Mouse (Mus musculus) forebrain, embryonic 12.5 days (tissue): ENCODE data around the gene Ppm1h. TPM values are rescaled to one million over a fixed set of nuclear protein-coding genes. Genes with fewer than 3 reads are reported as not detected.
A peak's percentile ranks its signal among the peaks of the same experiment; 100 is the strongest.

Source experiments
- ATAC-seq: fragments of 200-750 bp; cut with Nextera tagmentation; 2 replicates; pipeline ENCODE4 v1.8.0; 2017; ENCODE audit warnings: moderate TSS enrichment; ENCODE audit not compliant: low FRiP score
- H3K27ac ChIP-seq: fragments of 300-500 bp; sonication (generic); 2 replicates; pipeline ENCODE4 v1.5.1; 2016; ENCODE audit warnings: mild to moderate bottlenecking
- H3K27me3 ChIP-seq: fragments of 300-500 bp; sonication (generic); 2 replicates; pipeline ENCODE4 v1.6.1; 2016; ENCODE audit warnings: mild to moderate bottlenecking
- H3K36me3 ChIP-seq: fragments of 300-500 bp; sonication (generic); replicated peaks from 2 replicates; pipeline ENCODE4 v1.6.1; 2016; ENCODE audit warnings: mild to moderate bottlenecking
- H3K4me1 ChIP-seq: fragments of 300-500 bp; sonication (generic); 2 replicates; pipeline ENCODE4 v1.6.1; 2016
- H3K4me2 ChIP-seq: fragments of 300-500 bp; sonication (generic); 2 replicates; pipeline ENCODE4 v1.6.1; 2016; ENCODE audit warnings: mild to moderate bottlenecking, moderate library complexity
- H3K4me3 ChIP-seq: fragments of 300-500 bp; sonication (generic); replicated peaks from 2 replicates; pipeline ENCODE4 v1.5.1; 2016; ENCODE audit warnings: mild to moderate bottlenecking
- H3K9ac ChIP-seq: fragments of 300-500 bp; sonication (generic); 2 replicates; pipeline ENCODE4 v1.6.1; 2016; ENCODE audit warnings: mild to moderate bottlenecking
- H3K9me3 ChIP-seq: fragments of 300-500 bp; sonication (generic); 2 replicates; pipeline ENCODE4 v1.6.1; 2016
- WGBS: fragments of 180-500 bp; shearing (Covaris S2); methylation state at CpG from one replicate; pipeline ENCODE4 v1.1.7; 2016; 5-methylcytosine and 5-hydroxymethylcytosine counted together
- polyA plus RNA-seq: library from polyadenylated mRNA; unstranded; fragments of >200 nt; fragmentation: Nextera tagmentation; extraction: Ambion mirVana; gene quantifications from 2 replicates; pipeline ENCODE4 v1.2.1, GENCODE M21; 2016

Ppm1h gene
- polyA plus RNA-seq, 1 experiment from 2014 or later: 5.1 TPM

DNA sequence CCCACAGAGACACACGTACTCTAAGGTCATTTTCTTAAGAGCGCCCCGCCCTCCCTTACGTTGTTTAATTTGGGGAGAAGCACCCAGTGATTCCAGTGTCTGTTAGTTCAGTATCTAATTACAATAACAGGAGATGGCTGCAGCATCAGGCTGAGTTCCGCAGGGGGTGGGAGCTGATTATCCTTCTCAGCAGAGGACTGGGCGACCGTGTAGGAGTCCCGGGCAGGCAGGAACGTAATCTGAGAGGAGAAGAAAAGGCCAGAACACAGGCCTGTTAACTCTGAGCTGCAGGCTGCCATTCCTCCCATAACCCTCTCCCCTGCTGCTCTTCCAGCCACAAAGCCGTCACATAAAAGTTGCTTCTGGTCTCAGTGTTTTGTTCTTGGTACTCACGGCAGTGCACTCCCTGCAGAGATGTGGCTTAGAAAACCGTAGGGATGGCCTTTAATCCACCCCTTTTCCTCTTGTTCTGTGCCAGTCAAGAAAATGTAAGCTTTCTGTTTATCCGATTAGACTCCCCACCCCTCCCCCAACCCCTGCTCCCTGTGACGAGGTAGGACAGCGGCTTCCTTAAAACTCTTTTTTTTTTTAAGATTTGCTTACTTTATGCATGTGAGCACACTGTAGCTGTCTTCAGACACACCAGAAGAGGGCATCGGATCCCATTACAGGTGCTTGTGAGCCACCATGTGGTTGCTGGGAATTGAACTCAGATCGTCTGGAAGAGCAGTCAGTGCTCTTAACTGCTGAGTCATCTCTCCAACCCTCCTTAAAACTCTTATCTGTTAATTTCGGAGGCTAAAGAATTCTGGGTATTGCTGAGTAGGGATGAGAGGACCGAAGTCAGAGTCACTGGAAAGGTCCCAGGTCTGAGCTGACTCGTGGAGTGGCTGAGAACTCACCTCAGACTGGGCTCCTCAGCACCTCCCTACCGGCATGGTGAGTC, 113.7 kb downstream of the Ppm1h start:
- H3K4me2 ChIP-seq: peak overlapping the region; percentile 49
- H3K9me3 ChIP-seq: no peaks in the 10 kb centered on the region
- H3K36me3 ChIP-seq: no peaks in the 10 kb centered on the region
- H3K4me1 ChIP-seq: peaks cover 22% of the 10 kb centered on the region
- H3K27ac ChIP-seq: peak overlapping the region; percentile 69
- WGBS: 2% methylated on average over 21 of the region's 21 CpGs
- peaks cover 3% of the 10 kb centered on the region; the same call in 1 of the 2 replicates for H3K27me3 ChIP-seq
- peak overlapping the region; percentile 29; the same call in 1 of the 2 replicates for H3K9ac ChIP-seq
- peak overlapping the region; percentile 27 for H3K4me3 ChIP-seq
- peak; percentile 62 for ATAC-seq

DNA sequence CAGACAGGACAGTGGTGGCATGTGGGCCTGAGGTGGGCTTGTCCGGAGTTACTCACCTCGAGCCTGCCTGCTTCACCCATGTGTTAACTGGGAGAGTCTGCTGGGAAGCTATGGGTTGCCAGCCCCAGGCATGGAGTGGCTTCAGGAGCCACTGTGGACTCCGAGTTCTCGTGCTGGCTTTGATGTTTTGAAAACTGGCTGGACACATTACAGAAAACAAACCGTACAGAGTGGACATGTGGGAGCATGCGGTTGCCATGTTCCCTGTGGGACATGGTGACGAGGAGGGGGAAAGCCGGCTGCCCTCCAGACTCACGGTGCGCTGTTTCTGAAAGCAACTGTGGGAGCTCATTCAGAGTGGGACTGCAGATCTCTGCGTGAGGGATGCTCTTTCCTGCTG, 114.6 kb downstream of the Ppm1h start:
- Histone ChIP-seq H3K36me3 (no peaks in the 10 kb centered on the region), H3K9ac (no peak overlapping the region), H3K9me3 (no peaks in the 10 kb centered on the region), H3K4me1 (peaks cover 22% of the 10 kb centered on the region), H3K4me3 (no peak overlapping the region), H3K27ac (0 out of 2 replicates have a peak overlapping the region, but pooled peaks have one; percentile 27), H3K27me3 (peaks cover 3% of the 10 kb centered on the region; the same call in 1 of the 2 replicates), H3K4me2 (no peak overlapping the region)
- WGBS: 30% methylated on average over 11 of the region's 11 CpGs
- ATAC-seq: no peak

DNA sequence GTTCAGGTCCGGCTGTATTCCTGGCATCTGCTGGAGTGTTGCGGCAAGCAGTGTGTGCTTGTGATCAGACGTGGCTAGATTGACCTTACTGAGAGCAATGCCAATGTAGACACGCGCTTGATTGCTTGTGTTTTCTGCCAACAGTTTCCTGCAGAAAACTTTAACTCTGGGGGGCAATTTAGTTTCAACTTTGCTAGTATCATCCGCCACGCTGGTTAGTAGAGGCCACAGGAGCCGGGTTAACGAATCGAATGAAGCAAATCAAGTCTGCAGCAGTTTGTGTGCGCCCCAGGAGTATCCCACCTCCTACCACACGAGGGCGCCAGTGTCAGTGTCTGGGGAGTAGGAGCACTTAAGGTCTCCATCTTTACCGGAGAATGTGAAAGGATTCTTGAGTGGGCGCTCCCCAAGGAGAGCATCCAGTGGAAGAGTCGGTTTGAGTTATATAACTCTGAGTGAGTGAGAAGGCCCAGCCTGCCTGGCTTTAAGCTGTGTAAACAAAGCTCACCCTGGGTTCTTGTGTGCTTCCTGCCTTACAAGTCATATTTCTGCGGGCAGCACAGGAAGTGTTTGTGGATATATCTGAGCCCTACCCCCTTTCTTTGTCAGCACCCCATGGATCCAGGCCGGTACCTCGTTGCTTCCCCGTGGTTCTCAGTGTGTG, 115.8 kb downstream of the Ppm1h start:
- H3K9me3 ChIP-seq: no peaks in the 10 kb centered on the region
- peak; percentile 47 for ATAC-seq
- no peaks in the 10 kb centered on the region for H3K36me3 ChIP-seq
- H3K4me3 ChIP-seq: no peak overlapping the region
- no peak overlapping the region for H3K9ac ChIP-seq
- no peak overlapping the region; the same call in 1 of the 2 replicates for H3K27ac ChIP-seq
- WGBS: 30% methylated on average over 20 of the region's 20 CpGs
- peaks cover 21% of the 10 kb centered on the region for H3K4me1 ChIP-seq
- 0 out of 2 replicates have a peak overlapping the region, but pooled peaks have one; percentile 19 for H3K4me2 ChIP-seq
- H3K27me3 ChIP-seq: peaks cover 3% of the 10 kb centered on the region; the same call in 1 of the 2 replicates

DNA sequence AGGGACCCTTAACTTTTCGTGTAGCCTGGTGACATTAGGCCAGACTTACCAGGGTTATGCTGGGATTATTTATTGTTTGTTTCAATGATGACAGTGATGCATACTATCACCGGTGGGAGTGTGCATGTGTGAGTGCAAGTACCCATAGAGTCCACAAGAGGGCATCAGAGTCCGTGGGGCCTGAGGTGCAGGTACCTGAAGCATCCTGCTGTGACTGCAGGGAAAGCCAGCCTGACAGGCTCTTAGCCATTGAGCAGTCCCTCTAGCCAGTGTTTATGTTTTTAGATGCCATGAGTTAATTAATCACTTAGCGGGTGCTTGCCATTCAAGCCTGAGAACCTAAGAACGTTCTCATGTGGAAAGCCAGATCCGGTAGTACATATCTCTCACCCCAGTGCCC, 119.4 kb downstream of the Ppm1h start:
- Histone ChIP-seq H3K9me3 (no peaks in the 10 kb centered on the region), H3K27ac (no peak overlapping the region), H3K9ac (no peak overlapping the region), H3K36me3 (no peaks in the 10 kb centered on the region), H3K4me1 (peaks cover 4% of the 10 kb centered on the region; the same call in 1 of the 2 replicates), H3K4me2 (no peak overlapping the region), H3K4me3 (no peak overlapping the region), H3K27me3 (peaks cover 5% of the 10 kb centered on the region; the same call in 1 of the 2 replicates)
- ATAC-seq: no peak
- WGBS: 83% methylated on average over 6 of the region's 6 CpGs

DNA sequence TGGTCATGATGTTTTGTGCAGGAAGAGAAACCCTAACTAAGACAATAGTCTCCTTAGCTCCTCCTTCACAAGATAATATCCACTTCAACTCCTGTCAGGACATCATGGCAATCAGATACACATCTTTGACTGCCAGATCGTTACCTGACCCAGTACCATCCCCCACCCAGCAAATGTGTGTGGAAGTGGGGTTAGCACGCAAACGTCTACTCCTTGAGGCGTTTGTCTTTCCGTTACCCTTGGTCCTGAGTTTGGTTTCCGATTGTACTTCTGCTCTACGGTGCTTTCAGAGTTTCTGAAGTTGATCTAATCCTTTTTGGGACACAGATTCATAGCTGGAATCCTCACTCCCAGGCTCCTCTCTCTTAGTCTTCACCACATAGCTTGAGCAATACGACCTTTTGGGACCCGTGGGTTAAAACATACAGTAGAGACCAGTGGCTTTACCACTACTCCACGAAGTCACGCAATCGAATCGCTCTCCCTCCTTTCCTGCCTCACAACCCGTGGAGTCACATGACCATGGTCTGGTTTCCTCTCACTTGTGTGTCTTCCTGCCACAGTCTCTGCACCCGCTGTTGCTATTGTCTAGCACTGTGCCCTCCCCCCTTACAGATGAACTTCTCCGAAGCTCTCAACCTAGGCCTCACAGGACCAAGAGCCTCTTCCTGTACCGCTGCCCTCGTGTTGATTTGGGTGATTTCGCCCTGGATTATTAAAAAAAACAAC, 121.6 kb downstream of the Ppm1h start:
- H3K27me3 ChIP-seq: peaks cover 5% of the 10 kb centered on the region; the same call in 1 of the 2 replicates
- ATAC-seq: no peak
- H3K4me2 ChIP-seq: no peak overlapping the region
- 86% methylated on average over 19 of the region's 19 CpGs for WGBS
- no peaks in the 10 kb centered on the region for H3K36me3 ChIP-seq
- no peak overlapping the region for H3K9ac ChIP-seq
- no peak overlapping the region for H3K4me3 ChIP-seq
- H3K9me3 ChIP-seq: no peaks in the 10 kb centered on the region
- H3K27ac ChIP-seq: no peak overlapping the region
- H3K4me1 ChIP-seq: no peaks in the 10 kb centered on the region

DNA sequence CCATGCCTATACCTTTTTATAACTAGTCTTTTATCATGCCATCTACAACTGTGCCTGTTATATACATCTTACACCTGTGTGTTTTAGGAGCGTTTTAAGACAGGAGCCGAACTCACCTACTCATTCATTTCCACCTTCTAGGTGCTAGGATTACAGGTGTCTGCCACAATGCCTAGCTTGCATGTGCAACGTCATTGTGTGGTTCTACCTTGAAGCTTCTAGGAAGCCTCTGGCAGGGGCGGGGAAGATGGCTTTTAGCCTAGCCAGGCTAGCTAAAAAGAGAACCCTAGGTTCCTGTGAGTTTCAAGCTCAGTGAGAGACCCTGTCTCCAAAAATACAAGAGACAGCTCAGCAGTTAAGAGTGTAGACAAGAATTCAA, 122.2 kb downstream of the Ppm1h start:
- H3K27ac ChIP-seq: no peak overlapping the region
- WGBS: 91% methylated on average over 4 of the region's 4 CpGs
- no peak overlapping the region for H3K4me3 ChIP-seq
- peaks cover 5% of the 10 kb centered on the region; the same call in 1 of the 2 replicates for H3K27me3 ChIP-seq
- H3K9me3 ChIP-seq: no peaks in the 10 kb centered on the region
- no peak overlapping the region for H3K9ac ChIP-seq
- H3K36me3 ChIP-seq: no peaks in the 10 kb centered on the region
- H3K4me2 ChIP-seq: no peak overlapping the region
- no peaks in the 10 kb centered on the region for H3K4me1 ChIP-seq
- ATAC-seq: no peak

DNA sequence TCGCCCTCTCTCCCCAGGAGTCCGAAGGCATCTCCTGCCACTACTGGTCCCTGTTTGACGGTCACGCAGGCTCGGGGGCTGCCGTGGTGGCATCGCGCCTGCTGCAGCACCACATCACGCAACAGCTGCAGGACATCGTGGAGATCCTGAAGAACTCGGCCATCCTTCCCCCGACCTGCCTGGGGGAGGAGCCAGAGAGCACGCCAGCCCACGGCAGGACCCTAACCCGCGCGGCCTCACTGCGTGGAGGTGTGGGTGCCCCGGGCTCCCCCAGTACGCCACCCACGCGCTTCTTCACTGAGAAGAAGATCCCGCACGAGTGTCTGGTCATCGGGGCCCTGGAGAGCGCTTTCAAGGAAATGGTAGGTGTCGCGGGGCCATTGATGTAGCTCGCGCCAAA, 123.7 kb downstream of the Ppm1h start:
- no peak for ATAC-seq
- Histone ChIP-seq H3K4me3 (peak overlapping the region; percentile 25), H3K27me3 (peaks cover 5% of the 10 kb centered on the region; the same call in 1 of the 2 replicates), H3K4me1 (peaks cover under 1% of the 10 kb centered on the region), H3K4me2 (peak overlapping the region; percentile 49), H3K9me3 (no peaks in the 10 kb centered on the region), H3K9ac (no peak overlapping the region), H3K27ac (no peak overlapping the region), H3K36me3 (no peaks in the 10 kb centered on the region)
- 40% methylated on average over 30 of the region's 30 CpGs for WGBS

DNA sequence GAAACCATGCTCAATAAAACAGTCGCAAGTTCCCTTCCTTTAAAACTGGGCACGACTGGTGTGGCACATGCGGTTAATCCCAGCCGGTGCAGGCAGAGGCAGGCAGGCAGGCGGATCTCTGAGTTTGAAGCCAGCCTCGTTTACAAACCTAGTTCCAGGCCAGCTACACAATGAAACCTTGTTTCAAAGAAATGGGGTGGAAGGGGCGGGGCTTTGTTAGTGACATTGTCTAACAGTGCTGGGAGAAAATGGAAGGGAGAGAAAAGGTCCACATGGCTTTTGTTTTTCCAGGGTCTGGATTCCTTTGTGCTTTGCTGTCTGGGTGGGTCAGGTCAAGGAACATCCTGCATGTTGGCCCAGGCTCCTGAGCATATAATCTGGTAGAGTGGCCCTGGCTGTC, 124.3 kb downstream of the Ppm1h start:
- H3K27me3 ChIP-seq: peaks cover 5% of the 10 kb centered on the region; the same call in 1 of the 2 replicates
- WGBS: 46% methylated on average over 7 of the region's 7 CpGs
- peaks cover 6% of the 10 kb centered on the region for H3K4me1 ChIP-seq
- no peaks in the 10 kb centered on the region for H3K9me3 ChIP-seq
- H3K4me3 ChIP-seq: no peak overlapping the region
- no peak overlapping the region for H3K27ac ChIP-seq
- H3K9ac ChIP-seq: no peak overlapping the region
- ATAC-seq: 0 out of 2 replicates have a peak, but pooled peaks have one; percentile 24
- no peaks in the 10 kb centered on the region for H3K36me3 ChIP-seq
- no peak overlapping the region for H3K4me2 ChIP-seq

DNA sequence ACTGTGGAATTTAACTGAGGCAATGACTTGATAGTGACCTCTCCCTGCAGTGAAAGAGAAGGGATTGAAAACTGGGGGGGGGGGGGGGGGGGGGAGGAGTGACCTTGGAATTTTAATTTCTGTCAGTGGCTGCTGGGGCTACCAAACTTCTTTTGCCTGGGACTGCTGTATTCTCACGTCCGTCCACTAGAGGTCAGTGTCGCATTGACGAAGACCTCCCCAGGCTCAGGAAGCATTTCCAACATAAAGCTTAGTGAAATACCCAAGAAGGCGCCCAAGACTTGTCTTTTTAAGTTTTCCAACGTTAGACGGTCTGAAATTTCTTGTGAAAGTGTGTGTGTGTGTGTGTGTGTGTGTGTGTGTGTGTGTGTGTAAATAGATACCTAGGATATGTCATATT, 125.3 kb downstream of the Ppm1h start:
- Histone ChIP-seq H3K36me3 (no peaks in the 10 kb centered on the region), H3K9me3 (no peaks in the 10 kb centered on the region), H3K27ac (no peak overlapping the region), H3K9ac (no peak overlapping the region), H3K27me3 (peaks cover 5% of the 10 kb centered on the region; the same call in 1 of the 2 replicates), H3K4me3 (no peak overlapping the region), H3K4me1 (peaks cover 9% of the 10 kb centered on the region), H3K4me2 (no peak overlapping the region)
- 0 out of 2 replicates have a peak, but pooled peaks have one; percentile 8 for ATAC-seq
- 10% methylated on average over 7 of the region's 7 CpGs for WGBS

DNA sequence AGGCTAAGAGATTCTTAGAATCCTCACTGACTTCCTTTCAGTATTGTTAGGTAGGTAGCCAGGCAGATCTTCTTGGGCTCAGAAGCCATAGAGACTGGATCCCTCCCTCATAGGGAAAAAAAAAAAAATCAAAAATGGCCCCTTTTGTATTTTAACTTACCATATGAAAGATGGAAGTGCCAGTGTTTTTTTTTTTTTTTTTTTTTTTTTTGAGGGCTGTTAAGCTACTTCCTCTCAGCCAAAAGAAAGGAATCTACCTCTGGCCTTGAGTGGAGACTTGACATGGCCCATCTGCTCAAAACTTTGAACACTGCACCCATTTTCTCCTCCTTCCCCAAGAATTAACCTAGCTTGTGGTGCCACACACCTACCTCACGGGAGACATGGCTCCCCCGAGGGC, 127.3 kb downstream of the Ppm1h start:
- WGBS: 63% methylated on average over 2 of the region's 2 CpGs
- no peak overlapping the region for H3K27ac ChIP-seq

DNA sequence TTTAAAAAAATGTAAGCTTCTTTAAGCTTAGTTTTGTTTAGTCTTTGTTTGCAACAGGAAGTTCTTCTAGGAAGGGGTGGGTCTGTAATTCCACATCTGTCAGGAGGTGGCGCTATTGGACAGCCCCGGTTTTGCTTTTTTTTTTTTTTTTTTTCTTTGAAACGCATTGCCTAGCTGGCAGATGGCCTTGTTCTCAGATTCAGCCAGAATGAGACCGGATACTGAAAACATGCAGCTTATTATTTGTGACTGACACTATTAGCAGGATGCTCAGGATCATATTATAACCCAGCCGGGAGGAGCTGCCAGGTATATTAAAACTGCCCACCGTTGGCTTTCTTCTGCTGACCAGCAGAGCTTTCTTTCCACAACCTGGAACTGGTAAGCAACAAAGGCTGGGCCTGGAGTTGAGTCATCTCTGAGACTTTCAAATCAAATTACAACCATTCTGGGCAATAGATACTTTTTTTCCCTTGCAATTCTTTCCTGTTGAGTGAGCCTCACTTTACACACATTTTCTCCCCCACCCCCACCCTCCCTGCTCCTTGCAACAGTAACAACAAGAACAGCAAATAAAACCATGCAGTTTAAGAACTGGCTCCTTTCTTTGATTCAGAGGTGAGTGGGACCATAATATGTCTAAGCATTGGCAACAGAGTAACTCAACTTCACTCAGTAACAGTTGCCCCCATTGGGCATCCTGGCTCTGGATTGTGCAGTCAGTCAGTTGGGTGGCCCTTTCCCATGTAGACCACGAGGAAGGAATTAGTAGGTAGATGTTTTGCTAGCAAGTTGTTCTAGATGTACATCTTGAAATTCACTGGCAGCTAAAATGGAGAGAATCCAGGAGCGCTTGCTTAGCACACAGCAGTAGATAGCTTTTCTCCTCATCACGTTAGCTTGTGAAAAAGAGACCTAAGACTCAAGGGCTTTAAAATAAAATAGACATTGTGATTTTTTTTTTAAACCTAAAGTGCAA, 128.9 kb downstream of the Ppm1h start:
- no peaks in the 10 kb centered on the region for H3K36me3 ChIP-seq
- no peak overlapping the region for H3K4me3 ChIP-seq
- 36% methylated on average over 9 of the region's 9 CpGs for WGBS
- ATAC-seq: peak; percentile 71
- no peak overlapping the region for H3K9ac ChIP-seq
- H3K27me3 ChIP-seq: peaks cover 2% of the 10 kb centered on the region; the same call in 1 of the 2 replicates
- H3K9me3 ChIP-seq: no peaks in the 10 kb centered on the region
- peaks cover 9% of the 10 kb centered on the region for H3K4me1 ChIP-seq
- peak overlapping the region; percentile 68 for H3K27ac ChIP-seq
- H3K4me2 ChIP-seq: no peak overlapping the region

More for the DNA sequence above, 127.3 kb downstream of the Ppm1h start:
- Histone ChIP-seq H3K36me3 (no peaks in the 10 kb centered on the region), H3K9me3 (no peaks in the 10 kb centered on the region), H3K4me1 (peaks cover 9% of the 10 kb centered on the region), H3K4me2 (no peak overlapping the region), H3K9ac (no peak overlapping the region), H3K4me3 (no peak overlapping the region), H3K27me3 (peaks cover 5% of the 10 kb centered on the region; the same call in 1 of the 2 replicates)
- ATAC-seq: no peak
